Mouse (Mus musculus) cerebellum, adult 2 months (tissue): ENCODE measurements around the gene Acta2. TPM values are rescaled to one million over a fixed set of nuclear protein-coding genes. Genes with fewer than 3 reads are reported as not detected.

Experiments
- DNase-seq, 2 experiments: peaks; one replicate each; pipeline ENCODE4 v3.0.0; 2021
- H3K27ac ChIP-seq: fragments of 200-500 bp; 2 replicates; pipeline ENCODE4 v1.5.1; 2012; ENCODE audit warnings: low read length, control low read depth, inconsistent platforms; ENCODE audit not compliant: insufficient read depth
- H3K27me3 ChIP-seq: fragments of 200-500 bp; 2 replicates; pipeline ENCODE4 v1.6.1; 2012; ENCODE audit warnings: inconsistent platforms, mild to moderate bottlenecking, low read length, moderate library complexity; ENCODE audit not compliant: control insufficient read depth, insufficient read depth
- H3K4me1 ChIP-seq: fragments of 200-500 bp; 2 replicates; pipeline ENCODE4 v1.6.1; 2011; ENCODE audit warnings: low read length; ENCODE audit not compliant: control insufficient read depth, insufficient read depth
- H3K4me3 ChIP-seq: fragments of 200-500 bp; replicated peaks from 2 replicates; pipeline ENCODE3; 2011; ENCODE audit warnings: mild to moderate bottlenecking, low read depth, low read length, control low read depth; ENCODE audit not compliant: insufficient read depth
- CTCF ChIP-seq: fragments of 200-500 bp; IDR thresholded peaks from 2 replicates; pipeline ENCODE4 v1.5.1; 2011; ENCODE audit warnings: low read depth, mild to moderate bottlenecking, control low read depth, low read length, moderate library complexity, borderline replicate concordance; ENCODE audit not compliant: insufficient read depth
- POLR2A ChIP-seq: fragments of 200-500 bp; IDR thresholded peaks from 2 replicates; pipeline ENCODE4 v1.6.1; 2011; ENCODE audit warnings: low read length, control low read depth, borderline replicate concordance; ENCODE audit not compliant: insufficient read depth
- WGBS: fragments of 180-500 bp; shearing (Covaris S2); methylation state at CpG from one replicate; pipeline ENCODE4 v1.1.7; 2018; 5-methylcytosine and 5-hydroxymethylcytosine counted together
- polyA plus RNA-seq: library from polyadenylated mRNA; depleted of rRNA; stranded (reverse); fragments of >200 nt; gene quantifications from 2 replicates; pipeline ENCODE4 v1.2.3, GENCODE M21; 2012; rRNA removed

Gene Acta2
- polyA plus RNA-seq, result 22.0 and 28.4 TPM in 2 replicates

DNA sequence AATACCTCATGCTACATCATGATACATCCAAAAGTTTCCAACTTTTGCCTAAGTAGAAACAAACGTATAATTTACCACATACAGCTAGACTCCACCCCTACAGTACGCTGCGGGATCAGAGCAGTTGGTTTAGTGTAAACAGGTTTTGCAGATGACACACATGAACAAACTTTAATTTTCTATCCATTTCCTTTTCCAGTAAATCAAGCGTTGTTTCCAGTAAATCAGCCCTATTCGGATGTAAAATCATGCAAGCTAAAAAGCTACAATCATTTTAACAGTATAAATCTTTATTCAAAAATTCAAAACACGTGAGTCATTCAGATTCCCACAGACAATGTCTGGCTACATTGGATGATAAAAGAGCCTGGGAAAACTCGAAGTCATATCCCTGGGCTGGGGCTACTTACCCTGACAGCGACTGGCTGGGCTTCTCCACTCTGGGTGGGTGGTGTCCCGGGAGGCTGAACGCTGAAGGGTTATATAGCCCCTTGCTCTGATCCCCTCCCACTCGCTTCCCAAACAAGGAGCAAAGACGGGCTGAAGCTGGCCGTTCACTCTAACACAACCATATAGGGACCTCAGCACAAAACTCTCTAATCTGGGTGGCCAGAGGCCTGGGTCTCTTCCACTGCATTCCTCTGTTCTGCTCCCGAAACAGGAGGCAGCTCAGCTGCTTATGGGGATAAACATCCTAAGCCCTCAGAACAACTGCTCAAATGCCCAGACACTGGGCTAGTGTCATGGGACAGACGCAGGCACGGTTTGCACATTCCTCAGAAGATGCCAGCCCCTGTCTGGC is at the start of gene Acta2:
Gene Acta2 (minus strand): TSS at position 711 of the 802 bp plus-strand sequence.
- no peaks in the 10 kb centered on the region for H3K4me1 ChIP-seq
- H3K27ac ChIP-seq, result no peak within 1 kb of the TSS
- no peak for DNase-seq
- WGBS, result 66% methylated on average over 16 of the region's 16 CpGs
- no peaks in the 10 kb centered on the region for H3K27me3 ChIP-seq
- TF ChIP-seq POLR2A, result no peak
- no peak for TF ChIP-seq CTCF
- H3K4me3 ChIP-seq, result no peak within 1 kb of the TSS

DNA sequence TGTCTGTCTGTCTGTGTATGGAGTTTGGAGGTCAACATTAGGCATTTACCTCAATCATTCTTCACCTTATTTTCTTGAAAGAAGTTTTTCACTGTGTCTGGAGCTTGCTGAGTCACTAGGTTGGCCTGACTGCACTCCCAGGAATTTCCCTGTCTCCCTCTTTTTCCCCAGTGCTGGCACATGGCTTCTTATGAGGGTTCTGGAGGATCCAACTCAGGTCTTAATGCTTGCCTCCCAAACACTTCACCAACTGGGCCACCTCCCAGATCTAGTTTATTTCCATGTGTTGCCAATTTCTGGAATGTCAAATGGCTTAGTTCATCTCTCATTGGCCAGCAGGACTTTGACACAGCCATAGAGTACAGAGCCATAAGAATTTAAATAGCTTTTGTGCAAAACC is 49.5 kb upstream of the Acta2 start:
- H3K27me3 ChIP-seq, result no peaks in the 10 kb centered on the region
- H3K4me1 ChIP-seq, result no peaks in the 10 kb centered on the region
- TF ChIP-seq POLR2A, result no peak
- TF ChIP-seq CTCF, result no peak
- H3K27ac ChIP-seq, result no peak overlapping the region
- no peak for DNase-seq
- no peak overlapping the region for H3K4me3 ChIP-seq

DNA sequence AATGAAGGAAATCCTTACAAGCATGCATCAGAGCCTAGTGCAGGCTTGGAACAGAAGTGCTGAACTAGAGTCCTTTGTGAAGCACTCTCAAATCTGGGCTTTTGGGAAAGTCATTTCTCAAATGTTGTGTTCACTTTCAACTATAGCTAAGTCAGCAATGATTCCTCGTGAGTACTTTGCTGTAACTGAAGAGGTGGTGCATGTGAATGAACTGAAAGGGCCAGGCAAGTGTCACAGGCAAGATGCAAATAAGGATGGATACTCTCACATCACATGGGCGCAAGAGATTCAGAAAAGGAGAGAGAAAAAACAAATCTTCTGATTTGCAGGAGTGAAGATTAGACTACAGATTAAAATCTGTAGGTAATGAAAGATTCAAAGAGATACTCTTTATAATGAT is 45.0 kb upstream of the Acta2 start:
- H3K4me1 ChIP-seq, result no peaks in the 10 kb centered on the region
- H3K4me3 ChIP-seq, result no peak overlapping the region
- 76% methylated on average over 2 of the region's 2 CpGs for WGBS
- H3K27ac ChIP-seq, result no peak overlapping the region
- TF ChIP-seq POLR2A (no peak), CTCF (no peak)
- no peaks in the 10 kb centered on the region for H3K27me3 ChIP-seq
- DNase-seq, result no peak

DNA sequence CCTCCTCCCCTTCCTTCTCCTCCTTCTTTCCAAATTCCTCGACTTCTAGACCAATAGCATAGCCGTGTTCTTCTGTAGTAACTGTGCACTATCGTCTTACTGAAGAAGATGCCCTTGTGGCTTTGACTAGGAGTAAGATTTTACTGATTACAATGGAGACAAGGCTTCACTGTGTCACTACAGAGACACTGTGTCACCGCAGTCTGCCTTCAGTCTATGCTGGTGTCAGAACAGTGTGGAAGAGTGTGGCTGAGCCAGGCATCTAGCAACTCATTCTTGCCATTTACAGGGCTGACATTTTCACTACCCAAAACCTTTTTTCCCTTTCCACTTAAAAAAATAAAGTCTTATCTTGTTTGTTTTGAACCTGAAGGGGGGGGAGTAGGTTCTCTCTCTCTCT is 43.8 kb upstream of the Acta2 start:
- H3K4me3 ChIP-seq, result no peak overlapping the region
- TF ChIP-seq POLR2A (no peak), CTCF (no peak)
- no peaks in the 10 kb centered on the region for H3K4me1 ChIP-seq
- H3K27me3 ChIP-seq, result no peaks in the 10 kb centered on the region
- DNase-seq, result no peak
- no peak overlapping the region for H3K27ac ChIP-seq
- WGBS, result 75% methylated on average over 4 of the region's 4 CpGs

DNA sequence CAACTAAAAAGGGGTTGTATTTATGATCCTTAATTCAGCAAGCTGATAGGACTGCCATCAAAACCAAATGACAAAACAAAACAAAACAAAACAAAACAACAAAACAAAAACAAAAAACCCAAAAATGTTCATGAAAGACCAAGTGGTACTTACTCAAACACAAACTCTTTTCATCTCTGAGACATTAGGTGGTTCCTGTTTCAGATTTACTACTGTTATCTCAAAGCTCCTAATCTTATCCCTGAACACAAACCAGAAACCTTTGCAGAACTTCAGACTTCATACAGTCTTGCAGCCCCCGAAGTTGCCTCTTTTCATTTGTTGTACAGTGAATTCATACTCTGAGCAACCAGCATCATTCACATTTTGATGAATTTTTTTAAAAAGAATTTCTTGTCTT is 43.1 kb upstream of the Acta2 start:
- 93% methylated on average over 1 of the region's 1 CpGs for WGBS
- no peak overlapping the region for H3K27ac ChIP-seq
- no peaks in the 10 kb centered on the region for H3K4me1 ChIP-seq
- DNase-seq, result no peak
- no peak for TF ChIP-seq POLR2A
- TF ChIP-seq CTCF, result no peak
- H3K4me3 ChIP-seq, result no peak overlapping the region
- no peaks in the 10 kb centered on the region for H3K27me3 ChIP-seq

DNA sequence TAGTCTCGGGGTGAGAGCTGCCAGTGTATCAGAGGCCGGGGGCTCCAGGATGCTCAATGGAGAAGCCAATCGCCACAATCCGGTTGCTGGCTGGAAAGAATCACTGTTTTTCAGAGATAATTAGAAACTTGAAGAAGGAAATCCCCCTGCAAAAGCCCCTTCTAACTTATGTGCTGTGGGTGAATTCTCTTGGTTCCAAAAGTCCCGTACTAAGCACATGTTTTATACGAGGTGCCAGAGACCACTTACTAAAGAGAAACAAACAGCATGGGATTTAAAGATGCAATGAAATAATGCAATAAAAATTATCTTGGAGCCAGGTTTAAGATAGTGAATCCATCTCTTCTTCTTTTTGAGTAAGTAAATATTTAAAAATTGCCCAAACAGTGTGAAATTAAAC is 40.1 kb upstream of the Acta2 start:
- no peak overlapping the region for H3K27ac ChIP-seq
- no peaks in the 10 kb centered on the region; the same call in 1 of the 2 replicates for H3K27me3 ChIP-seq
- 80% methylated on average over 6 of the region's 6 CpGs for WGBS
- no peak for TF ChIP-seq CTCF
- TF ChIP-seq POLR2A, result no peak
- DNase-seq, result no peak
- H3K4me3 ChIP-seq, result no peak overlapping the region
- no peaks in the 10 kb centered on the region; the same call in 1 of the 2 replicates for H3K4me1 ChIP-seq

DNA sequence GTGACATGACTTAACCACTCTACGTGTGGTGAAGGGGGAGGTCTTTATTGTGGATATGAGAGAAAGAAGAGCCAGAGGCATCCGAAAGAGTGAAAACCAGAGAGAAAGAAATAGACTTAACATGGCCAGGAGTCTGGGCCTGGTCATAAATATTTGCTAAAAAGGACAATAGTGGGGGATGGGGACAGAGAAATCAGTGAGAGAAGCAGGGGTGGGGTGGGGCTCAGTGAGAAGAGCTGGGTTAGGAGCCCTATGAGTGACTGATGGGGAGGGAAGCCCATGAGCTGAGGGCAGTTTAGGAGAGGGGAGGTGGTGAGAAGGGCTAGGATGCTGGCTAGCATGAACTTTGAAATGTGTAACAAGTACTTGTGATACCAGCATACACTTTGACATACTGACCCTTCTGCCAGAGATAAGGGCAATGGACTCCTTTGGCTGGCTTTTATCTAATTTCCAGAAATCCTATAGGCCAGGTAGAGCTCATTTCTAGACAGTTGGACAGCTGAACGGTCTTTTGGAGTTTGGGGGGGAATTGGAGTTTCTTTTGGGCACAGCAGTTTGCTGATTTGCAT is 38.1 kb upstream of the Acta2 start:
- TF ChIP-seq POLR2A (no peak), CTCF (no peak)
- Histone ChIP-seq H3K27ac (no peak overlapping the region), H3K27me3 (no peaks in the 10 kb centered on the region; the same call in 1 of the 2 replicates), H3K4me1 (no peaks in the 10 kb centered on the region; the same call in 1 of the 2 replicates), H3K4me3 (no peak overlapping the region)
- 83% methylated on average over 3 of the region's 3 CpGs for WGBS
- DNase-seq, result no peak

DNA sequence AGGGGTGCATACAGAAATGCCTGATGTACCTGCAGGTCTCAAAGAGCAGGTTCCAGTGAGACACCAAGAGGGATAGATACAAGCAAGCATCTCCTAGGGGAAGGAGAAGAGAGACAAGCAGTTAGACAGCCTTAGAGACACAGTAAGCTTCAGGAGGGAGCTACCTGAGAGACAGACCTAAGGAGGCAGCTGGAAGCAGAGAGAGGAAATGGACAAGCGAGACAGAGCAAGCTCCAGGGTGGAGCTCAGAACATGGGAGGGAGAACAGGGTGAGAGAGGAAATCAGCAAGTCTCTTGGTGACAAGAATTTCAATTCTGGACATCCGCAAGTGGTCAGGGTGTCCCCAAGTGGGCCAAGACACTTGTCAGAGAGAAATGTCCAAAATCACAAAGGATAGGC is 37.3 kb upstream of the Acta2 start:
- Histone ChIP-seq H3K27ac (no peak overlapping the region), H3K4me3 (no peak overlapping the region), H3K4me1 (no peaks in the 10 kb centered on the region; the same call in 1 of the 2 replicates), H3K27me3 (no peaks in the 10 kb centered on the region; the same call in 1 of the 2 replicates)
- 78% methylated on average over 2 of the region's 2 CpGs for WGBS
- DNase-seq, result no peak
- TF ChIP-seq POLR2A (no peak), CTCF (no peak)

DNA sequence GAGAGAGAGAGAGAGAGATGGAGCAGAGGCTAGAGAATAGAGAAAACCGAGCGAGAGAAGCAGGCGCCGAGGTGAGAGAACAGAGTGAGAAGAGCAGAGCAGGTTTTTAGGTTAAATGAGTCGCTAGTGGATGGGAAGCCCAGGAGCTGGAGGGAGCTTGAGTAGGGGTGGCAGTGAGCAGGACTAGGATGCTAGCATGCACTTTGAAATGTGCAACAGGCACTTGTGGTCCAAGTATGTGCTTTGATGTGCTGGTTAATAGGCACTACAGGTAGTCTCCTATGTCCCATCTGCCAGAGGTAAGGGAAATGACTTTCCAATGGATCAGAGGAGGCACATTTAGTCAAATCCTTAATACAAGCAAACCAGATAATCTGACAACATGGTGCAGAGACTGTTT is 36.6 kb upstream of the Acta2 start:
- 81% methylated on average over 5 of the region's 5 CpGs for WGBS
- no peak for DNase-seq
- H3K4me1 ChIP-seq, result no peaks in the 10 kb centered on the region; the same call in 1 of the 2 replicates

More for the DNA sequence above, 36.6 kb upstream of the Acta2 start:
- no peaks in the 10 kb centered on the region; the same call in 1 of the 2 replicates for H3K27me3 ChIP-seq
- no peak overlapping the region for H3K27ac ChIP-seq
- no peak for TF ChIP-seq POLR2A
- TF ChIP-seq CTCF, result no peak
- H3K4me3 ChIP-seq, result no peak overlapping the region
